Mouse (Mus musculus): ENCODE data around the gene Nfia. TPM values are rescaled to one million over a fixed set of nuclear protein-coding genes. Genes with fewer than 3 reads are reported as not detected.

The Nfia gene
- polyA plus RNA-seq, 1 experiment from 2014 or later: 51.0 TPM

GRCm38 (mm10) chr4:98047369-98047768, 274.8 kb downstream of the Nfia start:
- H3K27me3 ChIP-seq: no peaks in the 10 kb centered on the region
- H3K4me1 ChIP-seq: peaks cover 4% of the 10 kb centered on the region; the same call in 1 of the 2 replicates
- no peak for ATAC-seq (ENCODE audit: insufficient number of reproducible peaks, insufficient read depth, low FRiP score, low TSS enrichment)
- H3K4me3 ChIP-seq: no peak overlapping the region
- no peaks in the 10 kb centered on the region for H3K36me3 ChIP-seq
- H3K27ac ChIP-seq: no peak overlapping the region
- H3K9ac ChIP-seq: no peak overlapping the region
- no peaks in the 10 kb centered on the region for H3K9me3 ChIP-seq
- H3K4me2 ChIP-seq (replicated peaks): no peak overlapping the region

- H3K36me3 ChIP-seq: no peaks in the 10 kb centered on the region
- H3K27me3 ChIP-seq: no peaks in the 10 kb centered on the region
- ATAC-seq (ENCODE audit: insufficient number of reproducible peaks, insufficient read depth, low FRiP score, low TSS enrichment): no peak
- no peaks in the 10 kb centered on the region for H3K9me3 ChIP-seq
- H3K9ac ChIP-seq: no peak overlapping the region
- 42% methylated on average over 7 of the region's 7 CpGs for WGBS
- H3K4me1 ChIP-seq: peaks cover 4% of the 10 kb centered on the region; the same call in 1 of the 2 replicates
- no peak overlapping the region for H3K4me3 ChIP-seq
- no peak overlapping the region for H3K27ac ChIP-seq
- no peak overlapping the region for H3K4me2 ChIP-seq (replicated peaks)
Observed at GRCm38 (mm10) chr4:98049584-98049983, 277.1 kb downstream of the Nfia start.

GRCm38 (mm10) chr4:98050003-98050620, 277.6 kb downstream of the Nfia start:
- Histone ChIP-seq H3K9ac (no peak overlapping the region), H3K27me3 (no peaks in the 10 kb centered on the region), H3K4me3 (no peak overlapping the region), H3K36me3 (no peaks in the 10 kb centered on the region), H3K4me1 (peaks cover 4% of the 10 kb centered on the region; the same call in 1 of the 2 replicates), H3K4me2 (replicated peaks) (no peak overlapping the region), H3K27ac (no peak overlapping the region), H3K9me3 (no peaks in the 10 kb centered on the region)
- 76% methylated on average over 8 of the region's 8 CpGs for WGBS
- no peak for ATAC-seq (ENCODE audit: insufficient number of reproducible peaks, insufficient read depth, low FRiP score, low TSS enrichment)

GRCm38 (mm10) chr4:98050781-98051180, 278.2 kb downstream of the Nfia start:
- no peak for ATAC-seq (ENCODE audit: insufficient number of reproducible peaks, insufficient read depth, low FRiP score, low TSS enrichment)
- H3K9me3 ChIP-seq: no peaks in the 10 kb centered on the region
- no peak overlapping the region for H3K4me2 ChIP-seq (replicated peaks)
- H3K36me3 ChIP-seq: no peaks in the 10 kb centered on the region
- H3K9ac ChIP-seq: no peak overlapping the region
- 76% methylated on average over 10 of the region's 10 CpGs for WGBS
- H3K27me3 ChIP-seq: no peaks in the 10 kb centered on the region
- H3K4me3 ChIP-seq: no peak overlapping the region
- no peak overlapping the region for H3K27ac ChIP-seq
- peaks cover 4% of the 10 kb centered on the region; the same call in 1 of the 2 replicates for H3K4me1 ChIP-seq

- Histone ChIP-seq H3K27ac (no peak overlapping the region), H3K27me3 (no peaks in the 10 kb centered on the region), H3K4me1 (peaks cover 4% of the 10 kb centered on the region; the same call in 1 of the 2 replicates), H3K4me2 (replicated peaks) (no peak overlapping the region), H3K4me3 (no peak overlapping the region), H3K36me3 (no peaks in the 10 kb centered on the region), H3K9ac (no peak overlapping the region), H3K9me3 (no peaks in the 10 kb centered on the region)
- WGBS: 75% methylated on average over 3 of the region's 3 CpGs
- no peak for ATAC-seq (ENCODE audit: insufficient number of reproducible peaks, insufficient read depth, low FRiP score, low TSS enrichment)
Observed at GRCm38 (mm10) chr4:98051326-98051725, 278.8 kb downstream of the Nfia start.

DNA sequence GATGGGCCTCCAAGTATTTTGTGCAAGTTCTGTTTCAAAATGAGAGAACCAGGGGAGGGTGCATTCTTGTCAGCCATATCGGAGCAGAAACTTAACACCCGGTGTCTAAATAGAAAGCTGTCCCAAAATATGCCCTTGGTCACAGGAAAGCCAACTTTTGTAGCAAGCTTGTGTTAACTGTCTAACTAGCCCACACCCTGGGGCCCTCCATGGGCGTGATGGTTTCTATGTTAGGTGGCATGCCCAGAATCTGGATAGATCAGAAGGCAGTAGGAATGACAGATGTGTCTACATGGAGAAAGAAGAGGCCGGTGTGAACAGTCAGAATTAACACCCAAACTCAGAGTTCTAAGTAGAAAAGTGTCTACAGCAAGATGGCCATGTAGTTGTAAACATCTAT, 282.5 kb downstream of the Nfia start:
- no peak overlapping the region for H3K9ac ChIP-seq
- H3K4me1 ChIP-seq: no peaks in the 10 kb centered on the region
- no peaks in the 10 kb centered on the region for H3K27me3 ChIP-seq
- ATAC-seq (ENCODE audit: insufficient number of reproducible peaks, insufficient read depth, low FRiP score, low TSS enrichment): no peak
- 87% methylated on average over 4 of the region's 4 CpGs for WGBS
- no peak overlapping the region for H3K4me2 ChIP-seq (replicated peaks)
- H3K27ac ChIP-seq: no peak overlapping the region
- no peaks in the 10 kb centered on the region for H3K9me3 ChIP-seq
- no peaks in the 10 kb centered on the region for H3K36me3 ChIP-seq
- no peak overlapping the region for H3K4me3 ChIP-seq

- no peak for ATAC-seq (ENCODE audit: insufficient number of reproducible peaks, insufficient read depth, low FRiP score, low TSS enrichment)
- H3K4me1 ChIP-seq: no peaks in the 10 kb centered on the region
- H3K27me3 ChIP-seq: no peaks in the 10 kb centered on the region
- H3K9ac ChIP-seq: no peak overlapping the region
- no peak overlapping the region for H3K4me2 ChIP-seq (replicated peaks)
- 88% methylated on average over 7 of the region's 7 CpGs for WGBS
- no peaks in the 10 kb centered on the region for H3K36me3 ChIP-seq
- no peak overlapping the region for H3K4me3 ChIP-seq
- no peaks in the 10 kb centered on the region for H3K9me3 ChIP-seq
- no peak overlapping the region for H3K27ac ChIP-seq
Observed at GRCm38 (mm10) chr4:98056396-98057020, 284.0 kb downstream of the Nfia start.

GRCm38 (mm10) chr4:98057246-98057645, 284.7 kb downstream of the Nfia start:
- H3K36me3 ChIP-seq: no peaks in the 10 kb centered on the region
- no peak overlapping the region for H3K4me2 ChIP-seq (replicated peaks)
- H3K4me1 ChIP-seq: no peaks in the 10 kb centered on the region
- no peaks in the 10 kb centered on the region for H3K27me3 ChIP-seq
- H3K27ac ChIP-seq: no peak overlapping the region
- 62% methylated on average over 12 of the region's 12 CpGs for WGBS
- H3K9me3 ChIP-seq: no peaks in the 10 kb centered on the region
- no peak for ATAC-seq (ENCODE audit: insufficient number of reproducible peaks, insufficient read depth, low FRiP score, low TSS enrichment)
- no peak overlapping the region for H3K9ac ChIP-seq
- no peak overlapping the region for H3K4me3 ChIP-seq

- Histone ChIP-seq H3K9me3 (no peaks in the 10 kb centered on the region), H3K36me3 (no peaks in the 10 kb centered on the region), H3K9ac (no peak overlapping the region), H3K4me1 (no peaks in the 10 kb centered on the region), H3K4me3 (no peak overlapping the region), H3K4me2 (replicated peaks) (no peak overlapping the region), H3K27me3 (no peaks in the 10 kb centered on the region), H3K27ac (no peak overlapping the region)
- ATAC-seq (ENCODE audit: insufficient number of reproducible peaks, insufficient read depth, low FRiP score, low TSS enrichment): no peak
- 71% methylated on average over 4 of the region's 4 CpGs for WGBS
Observed at GRCm38 (mm10) chr4:98057721-98058120, 285.2 kb downstream of the Nfia start.

- Histone ChIP-seq H3K4me2 (replicated peaks) (no peak overlapping the region), H3K36me3 (no peaks in the 10 kb centered on the region), H3K9ac (no peak overlapping the region), H3K9me3 (no peaks in the 10 kb centered on the region), H3K4me3 (no peak overlapping the region), H3K27ac (no peak overlapping the region), H3K27me3 (no peaks in the 10 kb centered on the region), H3K4me1 (no peaks in the 10 kb centered on the region)
- ATAC-seq (ENCODE audit: insufficient number of reproducible peaks, insufficient read depth, low FRiP score, low TSS enrichment): no peak
Observed at GRCm38 (mm10) chr4:98058182-98058581, 285.6 kb downstream of the Nfia start.

DNA sequence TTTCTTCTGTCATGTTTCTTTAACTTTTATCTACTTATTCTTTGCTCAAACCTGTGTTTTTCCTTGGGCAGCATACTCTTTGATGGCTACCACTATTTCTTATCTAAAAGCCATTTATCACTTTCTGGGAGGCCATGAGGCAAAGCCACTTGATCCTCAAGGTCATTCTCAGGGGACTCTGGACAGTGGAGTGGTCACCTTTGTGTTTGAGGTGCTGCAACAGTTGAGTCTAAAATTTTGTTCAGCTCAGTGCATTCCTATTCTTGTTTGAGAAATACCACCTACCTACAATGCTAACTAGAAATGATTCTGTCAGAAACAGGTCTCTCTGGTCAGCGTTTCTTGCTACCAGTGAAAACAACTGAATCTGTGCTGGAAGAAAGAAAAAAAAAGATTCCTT, 288.1 kb downstream of the Nfia start:
- WGBS: 13% methylated on average over 1 of the region's 1 CpGs
- H3K4me2 ChIP-seq (replicated peaks): no peak overlapping the region
- no peaks in the 10 kb centered on the region for H3K9me3 ChIP-seq
- peaks cover 7% of the 10 kb centered on the region for H3K36me3 ChIP-seq
- H3K27ac ChIP-seq: no peak overlapping the region
- H3K4me1 ChIP-seq: no peaks in the 10 kb centered on the region
- no peaks in the 10 kb centered on the region for H3K27me3 ChIP-seq
- no peak for ATAC-seq (ENCODE audit: insufficient number of reproducible peaks, insufficient read depth, low FRiP score, low TSS enrichment)
- no peak overlapping the region for H3K4me3 ChIP-seq
- H3K9ac ChIP-seq: no peak overlapping the region

GRCm38 (mm10) chr4:98061086-98061485, 288.6 kb downstream of the Nfia start:
- no peaks in the 10 kb centered on the region for H3K27me3 ChIP-seq
- ATAC-seq (ENCODE audit: insufficient number of reproducible peaks, insufficient read depth, low FRiP score, low TSS enrichment): no peak
- no peaks in the 10 kb centered on the region for H3K9me3 ChIP-seq
- H3K4me3 ChIP-seq: no peak overlapping the region
- H3K36me3 ChIP-seq: peaks cover 11% of the 10 kb centered on the region
- no peak overlapping the region for H3K9ac ChIP-seq
- H3K27ac ChIP-seq: no peak overlapping the region
- WGBS: 64% methylated on average over 1 of the region's 1 CpGs
- H3K4me1 ChIP-seq: no peaks in the 10 kb centered on the region
- H3K4me2 ChIP-seq (replicated peaks): no peak overlapping the region
